Mouse (Mus musculus) lung, adult 2 months (tissue): Measurements from ENCODE around the gene Arhgef28.

Experiments
- CTCF ChIP-seq: fragments of 200-500 bp; IDR thresholded peaks from 2 replicates; pipeline ENCODE4 v1.5.1; 2011; ENCODE audit warnings: mild to moderate bottlenecking, low read length, control low read depth; ENCODE audit not compliant: insufficient read depth
- POLR2A ChIP-seq: fragments of 200-500 bp; IDR thresholded peaks from 2 replicates; pipeline ENCODE4 v1.6.1; 2011; ENCODE audit warnings: low read depth, mild to moderate bottlenecking, control low read depth, low read length, borderline replicate concordance; ENCODE audit errors: extremely low read depth

DNA sequence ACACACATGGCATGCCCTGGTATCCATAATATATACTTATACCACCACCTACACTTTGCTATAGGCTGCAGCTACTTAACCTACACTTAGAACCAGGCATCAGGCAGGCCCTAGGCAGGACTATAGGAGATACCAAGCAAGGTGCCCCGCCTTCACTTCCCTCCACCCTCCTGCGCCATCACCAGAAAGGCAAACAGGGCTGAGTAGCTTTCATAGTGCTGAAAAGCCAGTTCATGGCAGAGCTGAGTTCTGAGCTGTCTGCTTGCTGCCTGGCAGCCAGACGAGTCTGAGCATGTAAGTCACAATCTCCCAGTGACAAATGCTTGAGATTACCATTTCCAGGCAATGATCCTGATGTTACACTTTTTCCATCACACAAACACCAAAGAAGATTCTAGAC is 167.5 kb downstream of the Arhgef28 start:
- no peak for TF ChIP-seq POLR2A
- no peak for TF ChIP-seq CTCF
